Mouse (Mus musculus) MEL-GATA-1-ER (cell line): Measurements from ENCODE around the gene Sorl1.
"Not testable (repeated sequence)": the region's sequence is repeated elsewhere in the genome, so short reads cannot be mapped to it uniquely, and the experiment has no call there.

Experiments used
- DNase-seq: peaks from one replicate; pipeline ENCODE4 v3.0.0-alpha.2; 2012; ENCODE audit warnings: low read depth; ENCODE audit errors: extremely low read depth

Gene Sorl1

DNA sequence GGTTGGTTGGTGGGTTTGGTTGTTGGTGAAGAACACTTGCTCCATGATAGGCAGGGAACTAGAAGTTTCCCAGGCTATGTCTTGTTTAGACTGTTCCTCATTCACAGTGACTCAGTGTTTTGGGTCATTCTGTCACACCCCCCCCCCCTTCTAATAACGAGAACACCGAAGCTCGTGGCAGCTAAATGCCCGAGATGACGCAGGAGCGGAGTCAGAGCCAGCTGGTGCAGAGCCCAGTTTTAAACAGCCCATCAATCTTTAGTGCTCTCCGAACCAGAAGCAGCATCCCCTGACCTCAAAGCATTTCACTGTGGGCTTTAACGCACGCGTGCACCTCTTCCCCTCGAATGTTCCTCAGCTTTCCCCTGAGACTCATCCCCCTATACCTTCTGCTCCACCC, 29.3 kb downstream of the Sorl1 start:
- DNase-seq: no peak

DNA sequence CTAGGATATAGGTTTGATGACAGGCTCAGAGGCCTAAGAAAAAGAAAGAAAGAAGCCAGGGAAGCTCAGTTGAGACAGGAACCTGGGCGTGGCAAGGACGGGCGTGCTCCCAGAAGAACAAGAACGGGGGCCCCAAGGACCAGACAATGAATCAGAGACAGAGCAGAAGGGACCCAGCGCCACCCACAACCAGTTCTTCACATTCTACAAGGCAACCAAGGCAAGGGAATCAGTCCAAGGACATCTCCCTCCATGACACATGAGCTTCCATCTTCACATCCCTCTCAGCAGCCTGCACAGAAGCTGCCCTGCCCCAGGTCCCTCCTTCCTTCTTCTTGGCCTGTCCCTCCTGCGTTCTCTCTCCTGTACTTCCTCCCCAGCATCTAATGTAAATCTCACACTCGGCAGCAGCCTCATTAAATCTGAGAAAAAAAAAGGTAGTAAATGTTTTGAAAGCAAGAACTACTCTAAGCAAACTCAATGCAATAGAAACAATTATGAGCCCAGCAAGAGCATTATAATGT, 30.0 kb downstream of the Sorl1 start:
- no peak for DNase-seq

GRCm38 (mm10) chr9:42092749-42093148, 31.3 kb downstream of the Sorl1 start:
- DNase-seq: no peak

- DNase-seq: no peak
Measured at GRCm38 (mm10) chr9:42091561-42091960, 32.5 kb downstream of the Sorl1 start.

- DNase-seq: no peak
Measured at GRCm38 (mm10) chr9:42087921-42088320, 36.2 kb downstream of the Sorl1 start.

DNA sequence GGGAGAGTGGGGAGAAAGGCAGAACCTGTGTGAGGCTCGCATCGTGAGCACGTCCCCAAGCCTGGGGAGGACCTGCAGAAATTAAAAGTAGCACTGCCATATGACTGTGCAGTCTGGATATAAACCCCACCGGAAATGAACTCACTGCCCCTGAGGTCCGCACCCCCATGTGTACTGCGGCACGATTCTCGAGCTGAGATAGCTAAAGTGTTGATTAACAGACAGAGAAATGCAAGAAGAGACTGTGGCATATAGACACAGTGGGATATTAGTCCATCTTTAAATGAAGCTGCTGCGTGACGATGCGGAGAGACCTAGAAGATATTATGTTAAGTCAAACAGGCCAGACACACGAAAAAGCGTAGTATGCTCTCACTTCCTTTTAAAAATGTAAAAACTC, 38.1 kb downstream of the Sorl1 start:
- no peak for DNase-seq

- no peak for DNase-seq
Measured at GRCm38 (mm10) chr9:42083661-42084067, 40.4 kb downstream of the Sorl1 start.

DNA sequence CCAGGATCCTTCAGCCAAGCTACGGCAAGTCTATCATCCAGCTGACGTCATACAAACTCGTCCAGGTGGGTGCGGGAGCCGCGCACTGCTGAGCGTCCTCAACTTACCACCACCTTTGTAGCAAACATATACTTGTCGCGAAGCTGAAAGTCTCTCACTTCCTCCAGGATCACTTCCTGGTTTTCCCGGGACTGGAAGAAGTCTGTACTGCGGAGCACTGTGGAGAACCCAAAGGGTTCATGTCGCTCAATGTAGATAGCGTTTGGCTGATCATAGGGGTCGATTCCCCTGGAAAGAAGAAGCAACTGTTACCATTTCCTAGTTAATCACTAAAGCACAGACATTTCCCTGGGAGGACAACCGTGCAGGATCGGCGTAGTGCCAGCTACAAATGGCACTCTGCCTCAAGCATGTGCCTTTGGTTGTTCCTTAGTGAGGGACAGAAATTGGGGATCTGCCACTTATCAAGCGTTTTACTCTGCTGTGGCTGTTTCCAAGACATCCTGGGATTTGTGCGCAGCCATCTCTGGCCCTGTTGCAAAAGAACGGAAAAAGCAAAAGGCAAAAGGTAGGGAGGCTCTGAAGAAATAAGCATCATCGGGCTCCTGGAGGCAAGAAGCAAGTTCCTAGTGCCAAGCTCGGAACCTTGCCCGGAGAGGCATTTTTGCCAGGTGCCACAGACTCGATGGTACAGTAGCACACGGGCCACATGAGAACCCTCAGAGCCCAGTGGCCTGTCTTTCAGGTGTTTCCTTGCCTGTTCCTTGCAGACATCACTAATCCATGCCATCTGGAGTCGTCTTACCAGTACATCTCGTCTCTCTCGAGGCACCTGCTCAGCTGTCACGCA, 42.2 kb downstream of the Sorl1 start:
- no peak for DNase-seq

DNA sequence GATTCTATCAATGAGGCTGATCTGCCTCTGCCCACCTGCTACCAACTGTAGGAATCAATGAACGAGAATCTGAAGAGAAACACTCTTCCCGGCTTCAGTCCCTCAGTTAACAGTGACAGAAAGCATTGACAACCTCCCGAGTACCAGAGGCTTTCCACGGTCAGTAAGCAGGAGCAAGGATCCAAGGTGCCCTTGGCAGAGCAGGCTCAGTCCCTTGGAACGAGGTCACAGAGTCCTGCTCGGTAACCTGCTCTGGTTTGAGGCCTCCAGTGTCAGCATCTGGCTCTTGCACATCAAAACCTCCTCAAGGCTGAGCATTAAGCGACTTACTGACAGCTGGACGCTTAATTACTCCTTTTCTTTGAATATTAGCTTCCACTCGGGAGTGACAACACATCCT, 43.4 kb downstream of the Sorl1 start:
- DNase-seq: no peak

DNA sequence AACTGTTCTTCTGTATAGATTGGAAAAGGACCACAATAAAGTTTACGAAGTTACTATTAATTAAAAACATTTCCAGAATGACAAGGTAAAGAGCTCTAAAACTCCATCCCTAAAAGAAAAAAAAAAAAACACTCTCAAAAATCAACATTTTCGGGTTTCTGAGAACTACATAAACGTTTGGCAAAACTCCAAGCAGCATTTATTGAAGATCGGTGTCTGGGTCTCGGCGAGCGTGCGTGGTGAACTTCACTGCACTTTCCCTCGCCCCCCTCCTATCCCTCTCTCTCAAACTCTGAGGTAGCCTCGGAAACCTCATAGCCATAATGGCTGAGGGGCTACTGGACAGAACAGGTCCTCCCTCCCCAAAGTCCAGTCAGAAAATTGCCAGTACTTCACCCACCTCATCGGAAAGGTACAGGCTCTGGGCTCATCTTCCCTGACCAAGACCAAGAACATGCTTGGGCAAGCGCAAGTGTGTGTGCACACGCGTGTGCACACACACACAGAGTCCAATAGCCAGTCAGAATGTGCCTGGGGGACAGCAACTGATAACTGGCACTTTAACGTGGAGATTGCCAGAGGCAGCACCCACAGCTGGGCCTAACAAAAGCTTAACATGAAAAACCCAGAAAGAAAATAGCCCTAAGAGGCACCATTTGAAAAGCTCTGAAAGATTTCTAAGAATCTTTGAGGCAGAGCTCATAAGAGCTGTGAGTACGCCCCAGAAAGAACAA, 46.8 kb downstream of the Sorl1 start:
- no peak for DNase-seq

DNA sequence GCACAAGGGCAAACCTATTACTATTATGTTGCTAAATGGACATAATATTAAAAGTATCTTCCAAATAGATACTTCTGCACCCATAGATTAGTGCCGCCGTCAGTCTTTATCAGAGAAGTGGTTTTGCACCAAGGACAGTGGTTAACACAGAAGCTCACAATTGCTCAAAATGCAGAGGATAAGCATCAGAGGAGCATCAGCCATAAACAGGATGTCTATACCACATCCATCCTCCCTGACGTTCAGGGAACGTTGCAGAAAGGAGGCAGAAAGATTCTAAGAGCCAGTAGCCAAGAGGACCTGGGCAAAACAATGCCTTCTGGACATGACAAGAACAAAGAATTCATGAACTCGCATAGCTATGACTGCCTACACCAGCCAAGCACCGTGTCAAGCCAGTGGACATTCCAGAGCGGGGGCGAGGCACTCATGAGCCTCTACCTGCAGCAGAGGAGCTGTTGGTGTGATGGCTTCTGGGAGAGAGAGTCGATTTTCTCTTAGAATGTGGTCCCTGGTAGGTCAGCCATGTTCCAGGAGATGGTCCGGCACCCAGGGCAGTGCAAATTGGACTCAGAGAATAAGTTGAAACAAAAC, 47.7 kb downstream of the Sorl1 start:
- no peak for DNase-seq

- no peak for DNase-seq
Measured at GRCm38 (mm10) chr9:42075241-42075640, 48.9 kb downstream of the Sorl1 start.

GRCm38 (mm10) chr9:42072010-42072409, 52.1 kb downstream of the Sorl1 start:
- no peak for DNase-seq

GRCm38 (mm10) chr9:42070856-42071255, 53.2 kb downstream of the Sorl1 start:
- no peak for DNase-seq

DNA sequence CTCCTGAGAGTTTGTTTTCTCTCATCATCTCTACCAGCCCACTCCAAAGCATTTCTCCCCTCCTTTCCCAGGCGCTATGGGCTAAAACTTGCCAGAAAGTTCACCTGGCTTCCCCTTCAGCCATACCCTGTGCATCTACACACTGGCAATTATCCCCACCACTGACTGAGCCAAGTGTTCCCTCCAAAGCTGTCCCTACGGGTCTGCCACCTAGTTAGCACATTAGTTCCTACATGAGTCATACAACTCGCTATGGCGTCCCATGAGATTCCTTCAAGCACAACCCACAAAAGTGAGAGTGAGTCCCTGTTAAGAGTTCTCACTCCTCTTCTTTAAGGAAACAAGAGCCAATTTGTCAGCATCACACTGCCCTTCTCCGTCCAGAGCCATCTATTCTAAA, 54.6 kb downstream of the Sorl1 start:
- DNase-seq: no peak

DNA sequence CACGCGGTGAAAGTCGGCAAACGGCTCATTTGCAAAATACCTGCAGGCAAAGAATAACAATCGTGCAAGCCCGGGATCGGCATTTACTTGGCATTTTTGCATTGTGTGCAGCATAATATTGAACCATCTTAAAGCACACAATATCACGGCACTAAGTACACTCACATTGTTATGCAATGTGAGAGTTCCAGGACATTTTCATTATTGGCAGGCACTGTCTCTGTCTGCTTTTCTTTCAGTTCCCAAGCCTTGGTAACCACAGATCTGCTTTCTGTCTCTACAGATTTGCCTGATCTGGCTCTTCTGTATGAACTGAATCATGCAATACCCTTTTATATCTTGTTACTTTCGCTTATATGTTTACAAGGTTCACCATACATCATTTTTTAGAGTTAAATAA, 56.1 kb downstream of the Sorl1 start:
- DNase-seq: no peak

DNA sequence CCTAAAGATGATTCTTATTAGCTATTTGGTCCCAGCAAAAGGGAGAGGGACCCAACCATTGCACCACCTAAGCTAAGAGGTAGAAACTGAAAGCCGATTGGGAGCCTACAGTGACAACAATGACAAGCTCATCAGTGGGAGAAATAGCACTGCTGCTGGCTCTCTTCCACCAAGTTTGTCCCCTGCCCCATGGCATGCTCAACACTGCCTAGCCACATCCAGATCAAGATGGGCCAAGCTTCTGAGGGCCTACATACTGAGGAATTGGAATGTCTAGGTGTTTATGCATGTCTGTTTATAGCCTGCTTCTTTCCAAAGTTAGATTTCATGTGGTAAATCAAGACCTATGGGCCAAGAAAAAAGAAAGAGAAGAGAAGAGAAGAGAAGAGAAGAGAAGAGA, 58.3 kb downstream of the Sorl1 start:
- DNase-seq: no peak

DNA sequence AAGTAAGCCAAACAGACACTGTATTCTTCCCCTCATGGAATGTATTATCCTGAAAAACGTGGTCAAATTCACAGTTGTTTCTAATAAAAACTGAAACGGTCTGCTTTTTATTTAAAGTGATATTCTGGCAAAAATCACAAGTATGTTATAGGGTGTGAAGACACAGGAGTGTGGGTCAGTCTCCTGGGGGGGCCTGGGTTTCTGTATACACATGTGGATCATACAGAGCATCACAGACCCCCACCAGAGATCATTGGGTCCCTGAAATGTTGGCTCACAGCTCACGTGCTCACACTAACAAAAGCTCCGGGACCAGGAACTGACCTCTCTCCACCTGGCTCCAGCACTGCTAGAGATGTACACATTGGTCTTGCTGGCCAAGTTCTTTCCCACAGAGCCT, 60.7 kb downstream of the Sorl1 start:
- no peak for DNase-seq

DNA sequence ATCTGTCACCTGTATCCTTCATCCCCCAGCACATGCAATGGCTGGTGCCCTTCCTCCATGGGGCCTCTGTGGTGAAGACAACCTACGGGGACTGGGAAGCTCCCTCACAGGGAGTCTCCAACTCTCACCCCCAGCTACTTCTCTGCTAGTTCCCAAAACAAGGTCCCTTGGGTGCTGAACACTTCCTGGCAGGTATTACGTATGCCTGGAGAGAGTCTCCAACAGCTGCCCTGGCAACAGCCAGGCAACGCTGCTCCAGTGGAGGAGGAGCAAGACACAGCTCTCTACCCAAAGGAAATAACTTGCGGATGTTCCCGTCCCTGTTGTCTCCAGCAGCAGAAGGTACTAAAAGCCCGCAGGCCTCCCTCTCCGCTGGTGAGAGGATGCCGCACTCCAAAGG, 61.8 kb downstream of the Sorl1 start:
- no peak for DNase-seq

DNA sequence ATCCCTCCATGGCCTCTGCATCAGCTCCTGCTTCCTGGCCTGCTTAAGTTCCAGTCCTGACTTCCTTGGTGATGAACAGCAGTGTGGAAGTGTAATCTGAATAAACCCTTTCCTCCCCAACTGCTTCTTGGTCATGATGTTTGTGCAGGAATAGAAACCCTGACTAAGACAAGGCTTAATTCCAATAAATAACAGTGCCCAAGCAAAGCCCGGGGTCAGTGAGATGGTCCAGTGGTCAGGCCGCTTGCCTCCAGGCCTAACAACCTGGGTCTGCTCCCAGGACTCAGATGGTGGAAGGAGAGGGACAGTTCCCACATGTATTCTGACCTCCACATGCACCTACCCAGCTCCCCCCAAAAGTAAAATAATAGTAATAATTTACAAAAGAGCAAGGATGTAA, 65.1 kb downstream of the Sorl1 start:
- DNase-seq: not testable (repeated sequence)

DNA sequence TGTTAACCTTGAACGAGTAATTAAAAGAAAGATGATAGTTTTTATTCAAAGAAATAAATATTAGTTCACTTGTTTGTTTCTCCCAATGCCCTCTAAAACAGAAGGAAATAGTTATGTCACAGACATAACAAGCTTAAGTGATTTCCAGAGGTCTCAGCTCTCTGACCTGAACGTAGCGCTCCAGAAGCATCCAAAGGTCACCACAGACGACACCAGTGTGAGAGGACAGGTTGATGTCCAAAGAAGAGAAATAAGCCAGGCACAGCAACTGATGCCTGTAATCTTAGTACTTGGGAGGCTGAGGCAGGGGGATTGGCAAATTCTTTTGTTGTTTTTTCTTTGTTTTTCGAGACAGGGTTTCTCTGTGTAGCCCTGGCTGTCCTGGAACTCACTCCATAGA, 67.5 kb downstream of the Sorl1 start:
- DNase-seq: no peak

- DNase-seq: no peak
Measured at GRCm38 (mm10) chr9:42055378-42055777, 68.7 kb downstream of the Sorl1 start.
